Mouse (Mus musculus) urinary bladder, postnatal 14 days (tissue): ENCODE results near the gene Pf4.
"Not testable (repeated sequence)": the region's sequence is repeated elsewhere in the genome, so short reads cannot be mapped to it uniquely, and the experiment has no call there.

Experiments used
- DNase-seq: peaks from one replicate; pipeline ENCODE4 v3.0.0; 2021; ENCODE audit warnings: low spot score

Pf4 gene

DNA sequence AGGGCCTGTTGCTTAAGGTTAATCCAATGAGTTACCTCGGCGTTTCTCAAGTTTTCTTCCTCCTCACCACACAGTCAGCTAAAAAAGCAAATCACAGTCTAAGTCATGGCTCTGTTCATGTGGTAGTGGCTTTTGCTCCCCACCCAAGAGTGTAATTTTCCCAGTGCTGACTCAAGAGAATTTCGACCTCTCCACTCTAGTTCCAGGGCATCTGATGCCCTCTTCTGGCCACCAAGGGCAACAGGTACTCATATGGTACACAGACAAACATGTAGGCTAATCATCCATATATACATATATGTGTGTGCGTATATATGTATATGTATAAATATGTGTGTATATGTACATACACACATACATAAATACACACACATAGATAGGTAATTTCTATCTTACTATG, 15.9 kb downstream of the Pf4 start:
- no peak for DNase-seq

DNA sequence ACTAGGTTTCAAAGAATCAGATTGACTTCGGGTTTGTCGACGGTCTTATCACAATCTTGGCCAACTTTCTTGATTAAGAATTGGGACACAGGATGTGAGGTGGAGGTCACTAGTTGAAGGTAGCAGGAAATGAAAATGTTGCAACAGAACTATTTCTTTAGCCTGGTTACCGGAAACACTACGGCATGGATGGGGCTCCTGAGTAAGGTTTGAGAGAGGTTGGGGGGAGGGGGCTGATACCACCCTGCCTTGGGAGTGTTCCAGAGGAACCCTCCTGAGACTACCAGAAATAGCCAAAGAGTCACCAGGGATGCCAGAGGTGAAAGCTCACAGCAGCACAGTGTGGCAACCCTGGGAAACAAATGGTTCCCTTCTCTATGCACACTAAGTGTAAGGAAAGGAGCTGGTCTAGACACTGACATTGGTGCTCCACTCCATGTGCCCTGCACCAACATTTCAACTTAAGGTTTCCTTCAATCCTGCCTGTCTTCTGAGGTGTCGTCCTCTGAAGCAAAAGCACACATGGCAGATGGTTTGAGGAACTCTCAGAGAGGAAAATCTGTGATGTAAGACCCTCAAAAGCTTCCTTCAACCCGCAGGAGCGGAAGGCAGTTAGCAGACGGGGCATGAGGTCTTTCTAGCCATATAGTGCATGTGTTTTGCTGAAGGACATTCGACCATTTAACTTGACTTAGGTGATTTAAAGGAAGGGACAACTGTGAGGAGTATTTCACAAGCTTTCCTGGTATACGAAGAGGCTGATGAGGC, 17.3 kb downstream of the Pf4 start:
- DNase-seq = no peak

DNA sequence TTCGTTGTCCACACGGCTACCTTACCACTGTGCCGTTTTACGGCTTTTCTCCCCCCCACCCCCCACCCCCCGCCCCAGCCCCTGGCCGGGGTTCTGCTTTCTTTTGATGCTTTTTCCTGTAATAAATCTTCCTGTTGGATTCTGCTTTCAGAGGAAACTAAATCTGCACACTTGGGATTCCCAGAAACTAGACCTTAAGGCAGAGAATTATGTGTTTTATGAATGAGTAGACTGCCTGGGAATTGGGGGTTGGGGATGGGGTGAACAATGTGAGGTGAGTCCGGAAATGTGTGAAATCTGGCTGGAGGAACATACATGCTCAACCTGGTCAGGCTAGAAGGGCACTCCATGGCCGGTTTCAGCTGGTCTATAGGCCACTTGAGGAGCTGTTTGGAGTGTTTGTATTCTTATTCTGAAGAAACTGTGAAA, 17.9 kb downstream of the Pf4 start:
- DNase-seq = no peak

DNA sequence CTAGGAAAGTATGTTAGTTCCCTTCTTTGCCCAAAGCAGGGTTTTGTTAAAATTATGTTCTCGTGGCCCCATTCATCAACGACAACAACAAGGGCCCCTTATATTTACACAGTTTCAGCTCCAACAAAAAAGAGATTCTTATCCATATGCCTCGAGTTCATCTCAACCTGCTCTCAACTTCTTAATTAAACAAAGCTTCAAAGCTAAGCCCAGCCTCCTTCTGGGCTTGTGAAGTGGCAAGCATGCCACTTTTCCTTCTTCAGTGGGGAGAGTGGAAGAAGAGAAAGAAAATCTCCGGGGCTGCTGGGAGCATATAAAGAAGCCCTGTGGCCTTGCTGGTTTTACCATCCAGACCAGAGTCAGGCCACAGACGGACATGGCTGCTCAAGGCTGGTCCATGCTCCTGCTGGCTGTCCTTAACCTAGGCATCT, 22.0 kb downstream of the Pf4 start, which contains the start of gene Cxcl15:
Gene Cxcl15 (plus strand): TSS at position 340 of the 431 bp plus-strand sequence.
- no peak for DNase-seq

- DNase-seq = not testable (repeated sequence)
Measured at GRCm38 (mm10) chr5:90795392-90795791, 23.2 kb downstream of the Pf4 start.

DNA sequence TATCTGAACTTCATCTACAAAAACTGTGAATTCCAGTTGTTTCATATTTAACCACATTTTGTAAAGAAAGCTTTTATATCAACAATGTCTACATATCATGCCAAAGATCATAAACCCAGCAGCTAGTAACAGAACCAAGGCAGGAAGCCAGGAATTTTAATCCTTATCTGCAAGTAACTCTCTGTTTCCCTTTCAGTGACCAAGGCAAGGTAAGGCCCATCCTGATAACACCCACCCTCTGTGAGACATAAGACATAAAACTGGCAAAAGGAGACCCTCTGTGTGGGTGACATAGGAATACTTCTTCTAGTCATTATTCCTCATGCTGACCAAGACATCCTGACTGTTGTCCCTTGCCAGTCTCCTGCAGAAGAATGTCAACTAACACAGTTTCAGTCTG, 32.3 kb downstream of the Pf4 start:
- no peak for DNase-seq

DNA sequence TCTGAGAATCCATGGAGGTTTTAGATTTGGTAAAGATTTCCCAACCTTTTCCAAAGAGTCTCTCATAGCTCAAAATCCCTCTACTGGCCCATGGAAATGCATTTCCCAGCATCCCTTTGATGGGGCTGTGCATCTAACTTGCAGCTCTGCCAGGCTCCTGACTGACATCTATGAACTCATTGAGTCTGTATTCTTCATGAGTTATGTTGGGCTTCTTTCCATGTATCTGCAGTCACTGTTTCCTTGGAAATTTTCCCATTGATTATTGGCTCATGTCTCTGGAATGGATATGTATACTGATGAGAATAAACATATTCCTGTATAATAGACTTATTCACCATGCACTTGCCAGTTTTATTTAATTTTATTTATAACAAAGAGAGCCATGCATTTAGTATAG, 33.8 kb downstream of the Pf4 start:
- no peak for DNase-seq

DNA sequence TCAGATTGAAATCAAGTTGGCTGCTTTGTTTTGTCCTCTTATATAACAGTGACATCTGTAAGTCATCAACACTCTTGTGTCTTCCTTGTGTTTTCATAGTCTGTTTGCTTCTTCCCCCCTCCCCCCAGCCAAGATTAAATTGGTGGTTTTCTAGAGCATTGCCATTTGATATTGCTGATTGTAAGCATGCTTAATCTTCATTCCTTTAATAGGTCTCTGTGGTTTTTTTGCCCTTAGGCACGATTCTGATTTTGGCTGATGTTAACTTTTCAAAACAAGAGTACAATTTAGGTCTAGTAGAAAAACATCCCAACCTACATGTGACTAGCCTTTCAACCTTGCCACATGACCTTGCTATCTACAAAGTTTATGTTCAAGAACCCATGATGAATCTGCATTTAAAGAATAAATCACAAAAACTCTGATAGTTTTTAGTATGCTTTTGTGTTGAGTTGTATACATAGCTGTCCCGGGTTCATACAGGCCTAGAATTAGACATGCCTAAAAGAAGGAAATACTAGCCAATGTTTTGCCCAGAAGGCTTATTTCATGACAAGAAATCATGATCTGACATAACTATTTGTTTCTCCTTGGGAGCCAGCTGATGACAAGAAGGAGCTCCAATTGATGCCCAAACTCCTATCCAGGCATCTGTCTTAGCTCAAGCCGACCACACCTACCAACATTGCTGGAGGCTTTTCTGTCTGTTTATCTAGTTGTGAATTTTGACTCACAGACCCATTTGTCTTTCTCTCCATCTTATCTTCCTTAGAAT, 35.1 kb downstream of the Pf4 start:
- DNase-seq = no peak

GRCm38 (mm10) chr5:90819756-90820155, 47.5 kb downstream of the Pf4 start:
- DNase-seq = no peak
